Mouse (Mus musculus) forebrain, embryonic 11.5 days (tissue): ENCODE results near the gene Mpzl1. TPM values are rescaled to one million over a fixed set of nuclear protein-coding genes. Genes with fewer than 3 reads are reported as not detected.
"Not testable (repeated sequence)": the region's sequence is repeated elsewhere in the genome, so short reads cannot be mapped to it uniquely, and the experiment has no call there.

Experiments used
- ATAC-seq: fragments of 200-750 bp; cut with Nextera tagmentation; replicated peaks from 2 replicates; pipeline ENCODE4 v1.8.0; 2017; ENCODE audit warnings: moderate TSS enrichment; ENCODE audit not compliant: low FRiP score
- DNase-seq: peaks from one replicate; pipeline ENCODE4 v3.0.0-alpha.2; 2017; ENCODE audit warnings: low spot score
- H3K27ac ChIP-seq: fragments of 300-500 bp; sonication (generic); 2 replicates; pipeline ENCODE4 v1.5.1; 2014; ENCODE audit warnings: low read depth, low read length
- H3K27me3 ChIP-seq: fragments of 300-500 bp; sonication (generic); 2 replicates; pipeline ENCODE4 v1.6.1; 2014; ENCODE audit warnings: mild to moderate bottlenecking, low read length, mixed read lengths; ENCODE audit not compliant: control insufficient read depth, insufficient read depth
- H3K36me3 ChIP-seq: fragments of 300-500 bp; sonication (generic); 2 replicates; pipeline ENCODE4 v1.6.1; 2014; ENCODE audit warnings: mild to moderate bottlenecking, low read length, moderate library complexity, mixed read lengths; ENCODE audit not compliant: control insufficient read depth, insufficient read depth
- H3K4me1 ChIP-seq: fragments of 300-500 bp; sonication (generic); replicated peaks from 2 replicates; pipeline ENCODE4 v1.6.1; 2014; ENCODE audit warnings: low read length, mixed read lengths; ENCODE audit not compliant: control insufficient read depth, insufficient read depth
- H3K4me2 ChIP-seq: fragments of 300-500 bp; sonication (generic); 2 replicates; pipeline ENCODE4 v1.6.1; 2014; ENCODE audit warnings: low read depth, mild to moderate bottlenecking, low read length, moderate library complexity, mixed read lengths; ENCODE audit not compliant: severe bottlenecking
- H3K4me3 ChIP-seq: fragments of 300-500 bp; sonication (generic); 2 replicates; pipeline ENCODE4 v1.5.1; 2014; ENCODE audit warnings: low read depth, low read length
- H3K9ac ChIP-seq: fragments of 300-500 bp; sonication (generic); 2 replicates; pipeline ENCODE4 v1.6.1; 2014; ENCODE audit warnings: low read length
- H3K9me3 ChIP-seq: fragments of 300-500 bp; sonication (generic); 2 replicates; pipeline ENCODE4 v1.6.1; 2016; ENCODE audit warnings: low read length, mixed read lengths; ENCODE audit not compliant: control insufficient read depth
- WGBS: fragments of 180-500 bp; shearing (Covaris S2); extraction: QIAGEN DNeasy Blood & Tissue Kit; methylation state at CpG from one replicate; pipeline ENCODE4 v1.1.7; 2014; 5-methylcytosine and 5-hydroxymethylcytosine counted together
- polyA plus RNA-seq: library from polyadenylated mRNA; unstranded; fragments of >200 nt; fragmentation: Nextera tagmentation; extraction: Ambion mirVana; gene quantifications from 2 replicates; pipeline ENCODE4 v1.2.1, GENCODE M21; 2014

The Mpzl1 gene
- polyA plus RNA-seq, result 128 and 141 TPM in 2 replicates

- Histone ChIP-seq H3K4me2 (peak within 1 kb of the TSS; percentile 71), H3K9me3 (no peaks in the 10 kb centered on the region), H3K27me3 (no peaks in the 10 kb centered on the region; the same call in 1 of the 2 replicates), H3K27ac (peak within 1 kb of the TSS; percentile 94), H3K4me1 (peaks cover 2% of the 10 kb centered on the region; the same call in 1 of the 2 replicates), H3K4me3 (peak within 1 kb of the TSS; percentile 81), H3K9ac (peak within 1 kb of the TSS; percentile 86), H3K36me3 (no peaks in the 10 kb centered on the region)
- WGBS, result 1% methylated on average over 65 of the region's 73 CpGs
- DNase-seq (peak; percentile 100), ATAC-seq (peak; percentile 100)
These were observed at the start of gene Mpzl1 for GRCm38 (mm10) chr1:165634151-165634884. TSS of gene Mpzl1 (minus strand) at chr1:165634538.

GRCm38 (mm10) chr1:165682056-165682853 is 47.9 kb upstream of the Mpzl1 start:
- WGBS, result 82% methylated on average over 18 of the region's 18 CpGs
- ATAC-seq, result no peak
- Histone ChIP-seq H3K36me3 (no peaks in the 10 kb centered on the region), H3K4me3 (no peak overlapping the region), H3K9me3 (no peaks in the 10 kb centered on the region), H3K4me2 (no peak overlapping the region), H3K27ac (no peak overlapping the region), H3K27me3 (no peaks in the 10 kb centered on the region), H3K9ac (no peak overlapping the region), H3K4me1 (no peaks in the 10 kb centered on the region)
- DNase-seq, result no peak

DNA sequence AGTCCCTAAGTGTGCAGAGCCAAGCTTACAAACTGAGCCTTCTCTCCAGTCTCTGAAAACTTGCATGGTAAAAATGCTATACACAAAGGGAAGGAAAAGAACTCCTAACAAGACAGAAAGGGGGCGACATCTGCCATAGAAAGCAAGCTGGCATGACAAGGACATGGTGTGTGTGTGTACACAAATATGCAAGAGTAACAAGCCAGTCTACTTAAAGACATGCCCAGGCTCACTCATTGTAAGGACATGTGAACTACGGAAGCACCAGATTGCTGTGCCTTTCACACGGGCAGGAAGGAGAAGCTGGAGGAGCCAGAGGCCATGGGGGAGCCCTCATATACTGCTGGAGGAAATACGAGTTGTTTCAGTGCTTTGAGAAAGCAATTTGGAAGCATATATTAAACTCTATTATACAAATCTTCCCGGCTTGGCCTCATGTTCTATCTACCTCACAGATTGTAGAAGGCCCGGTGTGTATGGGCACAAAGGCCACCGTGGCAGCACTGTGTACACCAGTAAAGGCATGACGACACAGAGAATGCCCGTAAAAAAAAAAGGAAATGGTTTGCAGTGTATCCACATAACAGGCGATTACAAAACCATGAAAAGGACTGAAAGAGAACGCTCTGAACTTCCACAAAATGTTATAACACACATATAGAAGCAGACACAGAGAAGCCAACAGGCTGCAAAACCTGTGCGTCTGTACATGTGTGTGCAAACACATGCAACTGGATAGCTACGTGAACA is 46.9 kb upstream of the Mpzl1 start:
- WGBS, result 79% methylated on average over 13 of the region's 13 CpGs
- Histone ChIP-seq H3K27me3 (no peaks in the 10 kb centered on the region), H3K4me1 (no peaks in the 10 kb centered on the region), H3K4me2 (no peak overlapping the region), H3K36me3 (no peaks in the 10 kb centered on the region), H3K27ac (no peak overlapping the region), H3K9me3 (no peaks in the 10 kb centered on the region), H3K4me3 (no peak overlapping the region), H3K9ac (no peak overlapping the region)
- ATAC-seq, result no peak
- DNase-seq, result no peak

DNA sequence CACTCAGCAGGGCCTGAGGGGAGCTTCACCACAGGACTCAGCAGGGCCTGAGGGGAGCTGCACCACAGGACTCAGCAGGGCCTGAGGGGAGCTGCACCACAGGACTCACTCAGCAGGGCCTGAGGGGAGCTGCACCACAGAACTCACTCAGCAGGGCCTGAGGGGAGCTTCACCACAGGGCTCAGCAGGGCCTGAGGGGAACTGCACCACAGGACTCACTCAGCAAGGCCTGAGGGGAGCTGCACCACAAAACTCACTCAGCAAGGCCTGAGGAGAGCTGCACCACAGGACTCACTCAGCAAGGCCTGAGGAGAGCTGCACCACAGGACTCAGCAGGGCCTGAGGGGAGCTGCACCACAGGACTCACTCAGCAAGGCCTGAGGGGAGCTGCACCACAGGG is 45.7 kb upstream of the Mpzl1 start:
- not testable (repeated sequence) for H3K4me2 ChIP-seq, H3K4me1 ChIP-seq, H3K27me3 ChIP-seq, H3K9ac ChIP-seq, H3K27ac ChIP-seq, H3K9me3 ChIP-seq, DNase-seq, H3K36me3 ChIP-seq, H3K4me3 ChIP-seq, ATAC-seq

DNA sequence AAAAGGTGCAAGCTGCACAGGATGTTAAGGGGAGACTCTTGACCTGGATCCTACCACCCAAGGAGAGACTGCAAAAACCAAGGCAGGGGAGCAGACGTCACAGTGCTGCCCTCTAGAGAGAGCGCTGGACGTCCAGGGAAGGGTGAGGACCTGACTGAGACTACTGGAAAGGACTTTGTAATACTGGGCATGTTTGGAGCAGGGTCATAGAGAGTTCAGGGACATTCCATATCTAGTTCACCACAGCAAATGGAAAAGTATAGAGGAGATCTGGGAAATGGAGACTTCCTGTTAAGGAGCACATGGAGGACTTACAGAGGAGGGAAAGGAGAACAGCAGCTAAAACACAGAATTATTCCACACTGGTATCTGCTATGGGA is 45.3 kb upstream of the Mpzl1 start:
- Histone ChIP-seq H3K4me3 (no peak overlapping the region), H3K4me1 (no peaks in the 10 kb centered on the region), H3K27ac (no peak overlapping the region), H3K4me2 (no peak overlapping the region), H3K9ac (no peak overlapping the region), H3K27me3 (no peaks in the 10 kb centered on the region), H3K9me3 (no peaks in the 10 kb centered on the region), H3K36me3 (no peaks in the 10 kb centered on the region)
- no peak for ATAC-seq
- 31% methylated on average over 3 of the region's 3 CpGs for whole genome bisulfite sequencing
- DNase-seq, result no peak

- no peaks in the 10 kb centered on the region for H3K36me3 ChIP-seq
- ATAC-seq (no peak), DNase-seq (no peak)
- no peaks in the 10 kb centered on the region for H3K9me3 ChIP-seq
- no peaks in the 10 kb centered on the region for H3K4me1 ChIP-seq
- no peak overlapping the region for H3K9ac ChIP-seq
- no peak overlapping the region for H3K4me2 ChIP-seq
- WGBS, result 57% methylated on average over 15 of the region's 15 CpGs
- no peak overlapping the region for H3K27ac ChIP-seq
- H3K27me3 ChIP-seq, result no peaks in the 10 kb centered on the region
- no peak overlapping the region for H3K4me3 ChIP-seq
These were observed 44.7 kb upstream of the Mpzl1 start for GRCm38 (mm10) chr1:165678861-165679617.

DNA sequence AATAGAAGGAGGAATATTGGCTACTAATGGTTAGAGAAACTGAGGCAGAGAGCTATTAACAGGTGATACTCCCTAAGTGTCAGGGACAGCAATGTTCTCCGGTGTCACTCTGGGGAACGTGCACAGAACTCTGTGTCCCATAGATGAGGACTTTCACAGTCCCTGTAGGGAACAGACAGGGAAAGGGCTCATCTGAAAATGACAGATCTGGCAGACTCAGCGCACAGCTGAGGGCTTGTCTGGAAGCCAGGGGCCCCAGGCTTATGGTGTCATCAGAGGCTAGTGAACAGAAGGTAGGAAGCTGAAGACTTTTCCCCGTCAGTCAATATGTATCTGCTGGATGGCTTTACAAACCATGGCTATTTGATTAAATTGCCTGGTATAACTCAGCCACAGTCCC is 43.2 kb upstream of the Mpzl1 start:
- H3K27me3 ChIP-seq, result no peaks in the 10 kb centered on the region
- WGBS, result 69% methylated on average over 4 of the region's 4 CpGs
- DNase-seq, result no peak

GRCm38 (mm10) chr1:165676993-165677392 is 42.7 kb upstream of the Mpzl1 start:
- no peak overlapping the region for H3K27ac ChIP-seq
- no peaks in the 10 kb centered on the region for H3K9me3 ChIP-seq
- no peaks in the 10 kb centered on the region for H3K27me3 ChIP-seq
- no peaks in the 10 kb centered on the region for H3K36me3 ChIP-seq
- no peak overlapping the region for H3K4me2 ChIP-seq
- ATAC-seq (no peak), DNase-seq (no peak)
- H3K4me3 ChIP-seq, result no peak overlapping the region
- H3K4me1 ChIP-seq, result no peaks in the 10 kb centered on the region
- no peak overlapping the region for H3K9ac ChIP-seq
- 91% methylated on average over 3 of the region's 3 CpGs for WGBS

More for the DNA sequence above, 43.2 kb upstream of the Mpzl1 start:
- H3K27ac ChIP-seq, result no peak overlapping the region
- no peak overlapping the region for H3K4me3 ChIP-seq
- no peak overlapping the region for H3K9ac ChIP-seq
- H3K4me1 ChIP-seq, result no peaks in the 10 kb centered on the region
- H3K9me3 ChIP-seq, result no peaks in the 10 kb centered on the region
- H3K36me3 ChIP-seq, result no peaks in the 10 kb centered on the region
- H3K4me2 ChIP-seq, result no peak overlapping the region
- ATAC-seq, result no peak
